Mouse (Mus musculus) midbrain, embryonic 11.5 days (tissue): ENCODE data around the gene Dlg2. TPM values are rescaled to one million over a fixed set of nuclear protein-coding genes. Genes with fewer than 3 reads are reported as not detected.
A peak's percentile ranks its signal among the peaks of the same experiment; 100 is the strongest.

Source experiments
- ATAC-seq: fragments of 200-750 bp; cut with Nextera tagmentation; 2 replicates; pipeline ENCODE4 v1.8.0; 2017; ENCODE audit warnings: moderate TSS enrichment, moderate library complexity; ENCODE audit not compliant: low FRiP score
- DNase-seq: peaks from one replicate; pipeline ENCODE4 v3.0.0; 2015; ENCODE audit warnings: low spot score; ENCODE audit errors: missing footprints
- H3K27ac ChIP-seq: fragments of 300-500 bp; sonication (generic); 2 replicates; pipeline ENCODE4 v1.5.1; 2014; ENCODE audit warnings: low read depth, low read length
- H3K27me3 ChIP-seq: fragments of 300-500 bp; sonication (generic); 2 replicates; pipeline ENCODE4 v1.6.1; 2014; ENCODE audit warnings: mild to moderate bottlenecking, low read length, moderate library complexity, mixed read lengths; ENCODE audit not compliant: control insufficient read depth, insufficient read depth
- H3K36me3 ChIP-seq: fragments of 300-500 bp; sonication (generic); 2 replicates; pipeline ENCODE4 v1.6.1; 2014; ENCODE audit warnings: mild to moderate bottlenecking, low read length, moderate library complexity, mixed read lengths; ENCODE audit not compliant: control insufficient read depth, insufficient read depth
- H3K4me1 ChIP-seq: fragments of 300-500 bp; sonication (generic); 2 replicates; pipeline ENCODE4 v1.6.1; 2014; ENCODE audit warnings: low read length; ENCODE audit not compliant: control insufficient read depth, insufficient read depth
- H3K4me2 ChIP-seq: fragments of 300-500 bp; sonication (generic); 2 replicates; pipeline ENCODE4 v1.6.1; 2014; ENCODE audit warnings: mild to moderate bottlenecking, moderate library complexity
- H3K4me3 ChIP-seq: fragments of 300-500 bp; sonication (generic); 2 replicates; pipeline ENCODE4 v1.5.1; 2014; ENCODE audit warnings: low read depth, low read length
- H3K9ac ChIP-seq: fragments of 300-500 bp; sonication (generic); 2 replicates; pipeline ENCODE4 v1.6.1; 2014; ENCODE audit warnings: low read length
- H3K9me3 ChIP-seq: fragments of 300-500 bp; sonication (generic); 2 replicates; pipeline ENCODE4 v1.6.1; 2016; ENCODE audit warnings: low read length; ENCODE audit not compliant: control insufficient read depth
- WGBS: fragments of 180-500 bp; shearing (Covaris S2); extraction: QIAGEN DNeasy Blood & Tissue Kit; methylation state at CpG from one replicate; pipeline ENCODE4 v1.1.7; 2014; 5-methylcytosine and 5-hydroxymethylcytosine counted together
- polyA plus RNA-seq: library from polyadenylated mRNA; unstranded; fragments of >200 nt; fragmentation: Nextera tagmentation; extraction: Ambion mirVana; gene quantifications from 2 replicates; pipeline ENCODE4 v1.2.1, GENCODE M21; 2014

Gene Dlg2
- polyA plus RNA-seq, 1 experiment from 2014 or later: 1.8 TPM

DNA sequence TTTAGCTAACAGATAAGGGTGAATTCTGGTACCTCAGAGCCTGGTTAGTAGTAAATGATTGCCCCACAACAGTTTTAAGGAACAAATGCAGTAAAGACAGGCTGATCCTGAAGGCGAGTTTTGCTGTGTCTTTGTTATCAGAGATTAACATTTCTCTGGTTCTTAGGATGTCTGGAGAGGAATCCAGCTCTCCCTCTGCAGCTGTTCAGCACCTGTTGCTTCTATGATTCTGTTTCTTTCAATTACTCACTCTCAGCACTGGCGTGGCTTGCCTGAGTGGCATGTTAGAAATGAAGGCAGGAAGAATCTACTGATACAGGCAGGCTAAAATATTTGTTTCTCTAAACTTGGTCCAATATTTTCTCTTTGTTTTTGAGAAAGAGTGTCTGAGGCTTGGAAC is 133.3 kb downstream of the Dlg2 start:
- H3K36me3 ChIP-seq: no peaks in the 10 kb centered on the region
- H3K4me2 ChIP-seq: no peak overlapping the region
- DNase-seq (no peak), ATAC-seq (no peak)
- no peaks in the 10 kb centered on the region for H3K9me3 ChIP-seq
- 52% methylated on average over 2 of the region's 2 CpGs for WGBS
- H3K9ac ChIP-seq: no peak overlapping the region
- no peaks in the 10 kb centered on the region for H3K4me1 ChIP-seq
- no peak overlapping the region for H3K4me3 ChIP-seq
- no peak overlapping the region for H3K27ac ChIP-seq
- no peaks in the 10 kb centered on the region for H3K27me3 ChIP-seq

DNA sequence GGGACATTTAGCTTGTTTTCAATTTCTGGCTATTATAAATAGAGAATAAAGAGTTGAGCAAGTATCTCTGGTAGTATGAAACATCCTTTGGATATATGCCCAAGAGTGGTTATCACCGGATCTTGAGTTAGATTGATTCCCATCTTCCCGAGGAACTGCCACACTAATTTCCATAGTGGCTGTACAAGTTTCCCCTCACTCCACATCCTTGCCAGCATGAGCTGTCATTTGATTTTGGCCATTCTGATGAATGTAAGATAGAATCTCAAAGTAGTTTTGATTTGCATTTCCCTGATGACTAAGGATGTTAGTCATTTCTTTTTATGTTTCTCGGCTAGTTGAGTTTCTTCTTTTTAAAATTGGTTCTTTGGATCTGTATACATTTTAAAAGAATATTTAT is 154.1 kb downstream of the Dlg2 start:
- no peaks in the 10 kb centered on the region for H3K4me1 ChIP-seq
- H3K27me3 ChIP-seq: no peaks in the 10 kb centered on the region
- H3K4me3 ChIP-seq: no peak overlapping the region
- H3K36me3 ChIP-seq: no peaks in the 10 kb centered on the region
- H3K4me2 ChIP-seq: no peak overlapping the region
- WGBS: 86% methylated on average over 3 of the region's 3 CpGs
- no peak overlapping the region for H3K27ac ChIP-seq
- ATAC-seq (no peak), DNase-seq (no peak)
- no peaks in the 10 kb centered on the region for H3K9me3 ChIP-seq
- no peak overlapping the region for H3K9ac ChIP-seq

DNA sequence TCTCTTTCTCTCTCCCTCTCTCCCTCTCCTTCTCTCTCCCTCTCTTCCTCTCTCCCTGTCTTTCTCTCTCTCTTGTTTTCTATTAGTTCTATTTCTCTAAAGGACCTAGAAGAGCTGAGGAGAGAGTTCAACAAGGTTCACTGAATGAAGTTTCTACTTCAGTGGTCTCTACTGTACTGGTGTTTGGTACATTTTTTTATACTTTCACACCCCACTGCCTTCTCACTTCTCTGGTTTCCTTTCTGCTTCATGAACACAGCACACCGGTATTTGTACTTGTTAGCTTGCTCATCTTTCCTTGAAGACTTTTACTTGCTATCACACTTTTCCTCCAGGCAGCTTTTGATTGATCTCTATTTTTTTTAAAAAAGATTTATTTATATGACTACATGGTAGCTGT is 173.0 kb downstream of the Dlg2 start:
- Histone ChIP-seq H3K4me3 (no peak overlapping the region), H3K27ac (no peak overlapping the region), H3K9ac (no peak overlapping the region), H3K27me3 (no peaks in the 10 kb centered on the region), H3K4me1 (no peaks in the 10 kb centered on the region), H3K4me2 (no peak overlapping the region), H3K36me3 (no peaks in the 10 kb centered on the region), H3K9me3 (no peaks in the 10 kb centered on the region)
- ATAC-seq (no peak), DNase-seq (no peak)
- WGBS: 97% methylated on average over 1 of the region's 1 CpGs

DNA sequence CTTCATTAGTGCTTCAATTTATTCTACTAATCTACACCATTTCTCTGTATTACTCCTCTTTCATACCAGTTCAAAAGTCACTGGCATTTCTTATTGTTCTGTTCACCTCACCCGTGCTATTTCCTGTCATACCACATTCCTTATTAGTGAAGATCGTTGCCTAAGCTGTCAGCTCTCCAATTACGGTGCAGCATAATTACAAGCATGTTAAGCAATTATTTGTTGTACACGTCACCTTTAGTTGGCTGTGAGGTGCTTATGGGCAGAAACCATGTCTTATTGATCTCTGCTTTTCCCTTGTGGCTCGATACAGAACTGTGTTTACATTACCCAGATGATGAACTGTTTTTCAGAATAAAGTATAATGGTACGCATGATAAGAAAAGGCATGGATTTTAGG is 174.7 kb downstream of the Dlg2 start:
- H3K36me3 ChIP-seq: no peaks in the 10 kb centered on the region
- no peaks in the 10 kb centered on the region for H3K27me3 ChIP-seq
- 68% methylated on average over 6 of the region's 6 CpGs for WGBS
- no peak for ATAC-seq
- H3K4me1 ChIP-seq: no peaks in the 10 kb centered on the region
- no peak overlapping the region for H3K4me2 ChIP-seq
- no peak overlapping the region for H3K9ac ChIP-seq
- DNase-seq: no peak
- no peak overlapping the region for H3K27ac ChIP-seq
- H3K9me3 ChIP-seq: no peaks in the 10 kb centered on the region
- no peak overlapping the region for H3K4me3 ChIP-seq

DNA sequence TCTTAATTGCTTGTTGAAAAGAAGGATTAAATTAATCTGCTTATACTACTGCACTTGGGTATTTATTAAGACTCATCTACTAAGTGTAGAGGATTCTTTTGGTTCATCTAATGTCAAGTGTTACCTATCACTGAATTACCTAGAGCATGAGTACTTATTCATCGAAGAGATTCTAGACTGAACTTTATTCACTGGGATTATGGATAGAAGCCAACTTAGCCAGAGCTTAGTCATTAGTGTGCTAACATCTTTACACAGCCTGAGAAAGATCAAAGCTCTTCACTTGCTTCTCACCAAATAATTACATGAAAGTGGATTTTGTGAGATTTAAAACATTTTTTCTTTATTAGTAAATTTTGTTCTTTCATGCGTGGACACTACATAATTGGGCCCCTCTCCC is 175.1 kb downstream of the Dlg2 start:
- ATAC-seq (no peak), DNase-seq (no peak)
- Histone ChIP-seq H3K27ac (no peak overlapping the region), H3K4me1 (no peaks in the 10 kb centered on the region), H3K4me3 (no peak overlapping the region), H3K27me3 (no peaks in the 10 kb centered on the region), H3K9me3 (no peaks in the 10 kb centered on the region), H3K4me2 (no peak overlapping the region), H3K9ac (no peak overlapping the region), H3K36me3 (no peaks in the 10 kb centered on the region)
- 80% methylated on average over 2 of the region's 2 CpGs for WGBS

DNA sequence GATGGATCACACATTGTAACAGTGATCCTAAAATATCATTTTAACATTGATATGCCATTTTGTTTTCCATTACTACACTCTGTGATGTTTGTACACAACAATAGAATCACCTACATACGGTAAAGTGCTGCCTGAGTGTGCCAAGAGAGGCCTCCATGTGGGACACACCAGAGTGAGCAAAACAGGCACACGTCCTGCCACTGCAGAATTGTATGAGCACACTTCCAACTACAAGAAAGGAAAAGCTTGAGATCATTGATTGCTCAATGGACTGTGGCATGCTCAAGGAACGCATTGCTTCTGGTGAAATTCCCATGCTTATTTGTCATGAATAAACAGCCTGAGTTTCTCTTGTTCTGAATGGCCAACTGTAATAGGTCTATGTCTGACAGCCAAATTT is 182.1 kb downstream of the Dlg2 start:
- DNase-seq: no peak

DNA sequence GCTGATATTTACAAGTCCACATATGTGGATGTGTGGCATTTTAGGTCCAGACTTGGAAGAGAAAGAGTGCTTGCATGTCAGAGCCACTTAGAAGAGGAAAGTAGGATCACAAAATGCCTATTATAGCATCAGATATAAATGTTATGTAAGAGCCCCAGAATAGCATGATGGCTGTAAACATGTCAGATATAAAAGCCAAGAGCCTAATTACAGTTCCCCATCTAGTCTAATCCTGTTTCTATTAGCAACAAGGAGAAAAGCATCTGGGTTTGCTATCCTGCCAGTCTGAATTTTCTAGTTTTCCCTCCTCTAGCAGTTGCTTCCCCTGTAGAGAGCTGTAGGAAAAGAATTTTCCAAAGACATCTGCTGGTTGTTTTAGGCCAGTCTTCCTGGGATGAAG is 217.6 kb downstream of the Dlg2 start:
- no peak for ATAC-seq

More for the DNA sequence above, 182.1 kb downstream of the Dlg2 start:
- no peaks in the 10 kb centered on the region for H3K4me1 ChIP-seq
- no peak overlapping the region for H3K9ac ChIP-seq
- 80% methylated on average over 3 of the region's 3 CpGs for WGBS
- H3K36me3 ChIP-seq: no peaks in the 10 kb centered on the region
- no peak overlapping the region for H3K4me3 ChIP-seq
- no peaks in the 10 kb centered on the region for H3K9me3 ChIP-seq
- no peak for ATAC-seq
- no peak overlapping the region for H3K4me2 ChIP-seq
- no peaks in the 10 kb centered on the region for H3K27me3 ChIP-seq
- H3K27ac ChIP-seq: no peak overlapping the region

DNA sequence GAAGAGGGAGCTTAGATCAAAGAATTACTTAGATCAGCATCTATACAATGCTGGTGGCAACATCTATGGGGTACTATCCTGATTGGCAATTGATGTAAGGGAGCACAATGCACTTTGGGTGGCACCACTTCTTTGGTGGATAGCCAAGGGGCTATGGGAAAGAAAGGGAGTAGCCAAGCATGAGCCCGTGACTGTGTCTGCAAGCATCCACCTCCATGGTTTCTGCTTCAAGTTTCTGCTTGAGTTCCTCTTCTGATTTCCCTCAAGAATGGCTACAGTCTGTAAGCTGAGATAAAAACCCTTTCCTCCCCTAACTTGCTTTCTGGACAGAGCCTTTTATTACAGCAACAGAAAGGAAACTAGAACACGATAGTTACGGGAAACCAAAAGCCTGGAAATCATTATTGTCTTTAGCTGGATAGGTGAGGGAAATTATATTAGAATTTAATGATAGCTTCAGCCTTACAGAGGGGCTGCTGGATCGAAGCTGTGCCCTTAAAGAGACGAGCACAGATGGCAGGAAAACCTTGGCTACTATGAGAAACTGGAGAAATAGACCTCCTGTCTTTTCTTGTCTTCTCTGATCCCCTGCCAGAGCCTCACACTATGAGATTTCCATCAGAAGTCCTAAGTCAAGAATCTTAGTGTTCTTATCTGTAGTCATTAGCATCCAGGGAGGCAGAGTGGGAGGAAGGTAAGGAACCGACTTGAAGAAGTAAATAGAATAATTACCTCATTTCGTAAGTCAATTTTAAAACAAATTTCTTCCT is 219.9 kb downstream of the Dlg2 start:
- Histone ChIP-seq H3K9ac (no peak overlapping the region), H3K27me3 (no peaks in the 10 kb centered on the region), H3K4me2 (no peak overlapping the region), H3K9me3 (no peaks in the 10 kb centered on the region), H3K36me3 (no peaks in the 10 kb centered on the region), H3K4me1 (no peaks in the 10 kb centered on the region), H3K4me3 (no peak overlapping the region), H3K27ac (no peak overlapping the region)
- 42% methylated on average over 7 of the region's 7 CpGs for WGBS
- ATAC-seq (no peak), DNase-seq (peak; percentile 44)

More for the DNA sequence above, 217.6 kb downstream of the Dlg2 start:
- Histone ChIP-seq H3K36me3 (no peaks in the 10 kb centered on the region), H3K9me3 (no peaks in the 10 kb centered on the region), H3K27me3 (no peaks in the 10 kb centered on the region), H3K4me1 (no peaks in the 10 kb centered on the region), H3K4me3 (no peak overlapping the region), H3K4me2 (no peak overlapping the region), H3K27ac (no peak overlapping the region), H3K9ac (no peak overlapping the region)
- peak; percentile 51 for DNase-seq

DNA sequence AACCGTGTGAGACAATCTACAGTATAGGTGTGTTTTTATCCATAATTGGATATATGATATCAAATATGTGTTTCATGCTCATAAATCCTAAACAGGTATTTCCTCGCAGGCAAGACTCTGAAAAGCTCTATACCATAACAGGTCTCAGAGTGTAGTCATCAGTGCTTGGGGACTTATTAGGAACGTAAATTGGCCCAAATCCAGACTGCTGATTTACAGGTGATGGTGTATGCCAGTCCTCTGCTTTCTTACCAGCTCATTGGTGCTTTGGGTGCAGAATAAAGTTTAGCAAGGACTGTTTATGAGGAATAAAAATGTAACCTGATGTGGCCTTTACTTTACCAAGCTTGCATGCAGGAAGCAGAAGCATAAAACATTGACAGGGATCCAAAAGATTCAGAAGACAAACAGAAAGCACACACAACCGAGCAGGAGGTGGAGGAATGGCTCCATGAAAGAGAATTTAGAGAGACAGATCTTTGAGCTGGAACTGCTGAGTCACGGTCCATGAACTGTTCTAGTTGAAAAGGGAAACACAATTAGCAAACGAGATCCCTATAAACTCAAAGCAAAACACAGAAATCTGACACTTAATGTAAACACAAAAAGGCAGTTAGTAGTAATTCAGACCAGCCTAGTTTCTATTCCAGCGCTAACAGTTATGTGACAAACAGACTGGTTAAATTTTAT is 226.8 kb downstream of the Dlg2 start:
- no peaks in the 10 kb centered on the region for H3K4me1 ChIP-seq
- no peaks in the 10 kb centered on the region for H3K36me3 ChIP-seq
- no peak for ATAC-seq
- no peak overlapping the region for H3K4me3 ChIP-seq
- H3K27ac ChIP-seq: no peak overlapping the region
- no peak overlapping the region for H3K9ac ChIP-seq
- no peaks in the 10 kb centered on the region for H3K9me3 ChIP-seq
- peak; percentile 51 for DNase-seq
- H3K27me3 ChIP-seq: no peaks in the 10 kb centered on the region
- no peak overlapping the region for H3K4me2 ChIP-seq
- WGBS: 70% methylated on average over 7 of the region's 7 CpGs
